Mouse (Mus musculus): ENCODE data around the gene Psmb1. TPM values are rescaled to one million over a fixed set of nuclear protein-coding genes. Genes with fewer than 3 reads are reported as not detected.
"Not testable (repeated sequence)": the region's sequence is repeated elsewhere in the genome, so short reads cannot be mapped to it uniquely, and the experiment has no call there.

Psmb1 gene
- 100 to 1,000 TPM; 123 to 140 (median 133) TPM for total RNA-seq (2022)

- peak; percentile 96 to 97 for DNase-seq (ENCODE audit: low spot score in 2 of 2)
Observed at GRCm38 (mm10) chr17:15499656-15500394, at the start of gene Psmb1, which contains the start of gene Tbp. Psmb1 (minus strand) TSS chr17:15499751. Tbp (plus strand) TSS chr17:15499888.

- DNase-seq (ENCODE audit: low spot score in 2 of 2), result no peak
Observed at GRCm38 (mm10) chr17:15546440-15546839, 46.9 kb upstream of the Psmb1 start.

DNA sequence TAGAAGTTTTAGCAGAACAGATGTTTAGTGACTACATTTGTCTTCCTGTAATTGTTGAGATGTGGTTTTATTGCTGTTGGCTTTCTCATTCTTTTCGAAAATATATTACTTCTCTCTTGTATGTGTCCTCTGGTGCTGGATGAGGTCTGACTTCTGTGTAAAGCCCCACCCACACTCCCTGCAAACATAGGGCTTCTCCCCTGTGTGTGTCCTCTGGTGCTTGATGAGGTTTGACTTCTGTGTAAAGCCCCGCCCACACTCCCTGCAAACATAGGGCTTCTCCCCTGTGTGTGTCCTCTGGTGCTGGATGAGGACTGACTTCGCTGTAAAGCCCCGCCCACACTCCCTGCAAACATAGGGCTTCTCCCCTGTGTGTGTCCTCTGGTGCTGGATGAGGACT, 44.3 kb upstream of the Psmb1 start:
- DNase-seq (ENCODE audit: low spot score in 2 of 2), result not testable (repeated sequence)

- DNase-seq (ENCODE audit: low spot score in 2 of 2), result no peak
Observed at GRCm38 (mm10) chr17:15540309-15540708, 40.8 kb upstream of the Psmb1 start.

GRCm38 (mm10) chr17:15536457-15536904, 36.9 kb upstream of the Psmb1 start:
- DNase-seq (ENCODE audit: low spot score in 2 of 2), result no peak

DNA sequence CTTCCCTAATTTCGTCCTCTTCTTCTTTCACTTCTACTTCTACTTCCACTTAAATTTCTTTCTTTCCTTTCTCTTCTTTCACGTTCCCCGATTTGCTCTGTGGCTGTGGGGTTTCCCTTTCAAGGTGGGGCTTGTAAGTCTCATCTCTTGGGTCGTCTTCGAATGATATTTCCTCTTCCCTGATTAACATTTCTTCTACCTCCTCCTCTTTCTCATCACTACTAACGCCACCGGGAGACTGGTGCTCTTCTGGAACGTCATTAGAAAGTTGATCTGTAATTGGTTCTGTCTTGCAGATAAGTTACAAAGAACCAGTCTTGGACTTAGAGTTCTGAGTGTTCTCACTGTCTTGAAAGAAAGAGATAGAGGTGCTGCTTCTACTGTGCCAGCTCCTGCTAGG, 36.4 kb upstream of the Psmb1 start:
- DNase-seq (ENCODE audit: low spot score in 2 of 2), result no peak

- peak; percentile 19 to 57 for DNase-seq (ENCODE audit: low spot score in 2 of 2)
Observed at GRCm38 (mm10) chr17:15535162-15535800, 35.7 kb upstream of the Psmb1 start.

- peak in 1 of 2 experiments; percentile 19 for DNase-seq (ENCODE audit: low spot score in 2 of 2)
Observed at GRCm38 (mm10) chr17:15530141-15530540, 30.6 kb upstream of the Psmb1 start.

- DNase-seq (ENCODE audit: low spot score in 2 of 2), result no peak
Observed at GRCm38 (mm10) chr17:15528887-15529286, 29.3 kb upstream of the Psmb1 start.

DNA sequence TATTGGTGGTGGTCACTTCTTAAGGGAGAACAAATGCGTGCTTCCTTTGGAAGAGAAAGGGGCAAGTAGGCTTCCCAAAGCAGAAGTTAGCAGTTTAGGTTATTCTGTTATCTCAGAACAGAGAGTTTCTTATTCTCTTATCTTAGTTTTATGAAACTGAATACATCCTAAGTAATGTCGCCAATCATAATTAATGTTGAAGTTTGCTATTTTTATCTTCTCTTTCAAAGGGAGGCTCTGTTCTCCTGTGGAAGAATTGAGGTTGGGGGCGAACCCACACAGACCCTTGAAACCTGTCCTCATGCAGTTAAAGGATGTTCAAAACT, 28.2 kb upstream of the Psmb1 start:
- no peak for DNase-seq (ENCODE audit: low spot score in 2 of 2)

GRCm38 (mm10) chr17:15526986-15527810, 27.6 kb upstream of the Psmb1 start, which contains the start of gene Pdcd2:
Pdcd2 (minus strand) TSS chr17:15527301.
- peak; percentile 87 to 90 for DNase-seq (ENCODE audit: low spot score in 2 of 2)

- DNase-seq (ENCODE audit: low spot score in 2 of 2), result no peak
Observed at GRCm38 (mm10) chr17:15526304-15526703, 26.8 kb upstream of the Psmb1 start.

- DNase-seq (ENCODE audit: low spot score in 2 of 2), result no peak
Observed at GRCm38 (mm10) chr17:15518766-15519165, 19.2 kb upstream of the Psmb1 start.

GRCm38 (mm10) chr17:15518186-15518585, 18.6 kb upstream of the Psmb1 start:
- DNase-seq (ENCODE audit: low spot score in 2 of 2), result no peak

DNA sequence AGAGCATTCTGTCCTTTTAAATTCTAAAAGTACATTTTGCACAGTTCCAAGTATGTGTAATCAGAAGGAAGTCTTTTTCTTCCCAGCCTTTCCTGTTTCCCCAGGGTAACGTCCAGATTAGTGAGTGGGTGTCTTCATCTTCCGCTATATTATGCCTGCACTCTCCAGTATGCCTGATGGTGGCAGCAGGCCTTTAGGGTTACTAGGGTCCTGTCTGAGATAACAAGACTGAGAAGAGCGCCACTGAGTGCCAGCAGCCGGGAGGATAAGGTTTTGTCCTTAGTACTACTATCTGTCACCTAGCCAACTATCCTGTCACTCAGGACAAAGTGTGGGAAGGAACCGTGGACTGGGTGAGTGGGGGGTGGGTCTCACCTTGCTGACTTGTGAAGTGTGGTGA, 18.2 kb upstream of the Psmb1 start:
- no peak for DNase-seq (ENCODE audit: low spot score in 2 of 2)

- DNase-seq (ENCODE audit: low spot score in 2 of 2), result no peak
Observed at GRCm38 (mm10) chr17:15510694-15511093, 11.1 kb upstream of the Psmb1 start.

DNA sequence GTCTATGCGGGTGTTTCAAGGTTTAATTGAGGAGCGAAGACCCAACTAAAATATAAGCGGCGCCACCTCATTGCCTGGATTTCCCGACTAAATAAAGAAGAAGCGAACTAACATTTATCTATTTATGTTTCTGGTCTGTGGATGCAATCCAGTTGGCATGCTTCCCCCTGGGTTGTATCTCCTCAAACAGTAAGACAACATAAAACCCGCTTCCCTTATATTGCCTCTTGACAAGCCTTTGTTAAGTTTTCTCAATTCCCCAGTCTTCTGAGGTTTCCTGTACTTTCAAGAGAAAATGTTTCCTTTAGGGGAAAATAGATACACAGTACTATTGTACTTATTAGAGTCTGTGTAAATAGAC, 818 bp downstream of the Psmb1 start:
- no peak for DNase-seq (ENCODE audit: low spot score in 2 of 2)

- DNase-seq (ENCODE audit: low spot score in 2 of 2), result peak; percentile 91
Observed at GRCm38 (mm10) chr17:15497882-15498752, 1.4 kb downstream of the Psmb1 start.

- DNase-seq (ENCODE audit: low spot score in 2 of 2), result no peak
Observed at GRCm38 (mm10) chr17:15490542-15490941, 9.0 kb downstream of the Psmb1 start.

DNA sequence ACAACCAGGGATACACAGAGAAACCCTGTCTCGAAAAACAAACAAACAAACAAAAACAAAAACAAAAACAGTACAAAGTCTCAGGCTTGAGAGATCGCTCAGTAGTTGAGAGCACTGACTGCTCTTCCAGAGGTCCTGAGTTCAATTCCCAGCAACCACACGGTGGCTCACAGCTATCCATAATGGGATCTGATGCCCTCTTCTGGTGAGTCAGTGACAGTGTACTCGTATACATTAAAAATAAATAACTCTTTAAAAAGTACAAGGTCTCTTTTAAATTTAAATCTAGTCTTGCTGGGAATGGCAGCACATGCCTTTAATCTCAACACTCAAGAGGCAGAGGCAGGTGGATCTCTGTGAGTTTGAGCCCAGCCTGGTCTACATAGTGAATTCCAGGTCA, 26.9 kb downstream of the Psmb1 start:
- DNase-seq (ENCODE audit: low spot score in 2 of 2), result no peak

DNA sequence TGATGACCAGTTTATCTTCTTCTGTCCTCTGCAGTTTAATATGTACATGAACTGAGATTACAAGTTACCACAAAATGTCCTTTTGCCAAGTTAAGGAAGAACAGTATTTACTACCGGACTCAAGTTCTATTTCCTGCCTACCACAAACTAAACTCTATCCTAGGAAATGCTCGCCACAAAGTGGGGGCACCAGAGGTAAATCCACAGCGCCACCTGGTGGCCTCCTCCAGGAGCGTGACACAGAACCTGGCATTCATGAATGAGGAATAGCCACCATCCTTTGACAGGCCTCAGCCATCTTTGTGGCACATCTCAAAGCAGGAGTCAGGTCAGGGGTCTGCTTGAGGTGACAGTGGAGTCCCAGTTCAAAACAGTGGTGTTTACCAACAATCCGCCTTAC, 31.9 kb downstream of the Psmb1 start:
- DNase-seq (ENCODE audit: low spot score in 2 of 2), result peak in 1 of 2 experiments; percentile 58

Measured in left cerebral cortex, adult 8-10 months (tissue).